ENCODE assay signal across 21 mouse cellular contexts in genomic region chr1:175523572-175523971, GRCm38 (mm10). TPM values are rescaled to one million over a fixed set of nuclear protein-coding genes. Genes with fewer than 3 reads are reported as not detected.
"Had no signal": no experiment of that assay in that cellular context is flagged by ENCODE, and none has a peak within 500 bp of the region (broad histone marks: within the 10 kb centered on the region; RNA-seq: fewer than 3 reads in every experiment).

No protein-coding gene starts in this region.

- H3K9me3 ChIP-seq: liver, embryonic 13.5 days; liver, embryonic 15.5 days; lung, embryonic 15.5 days; megakaryocyte, embryonic 14.5 days; midbrain, embryonic 13.5 days; midbrain, embryonic 15.5 days; neural tube, embryonic 12.5 days had no signal

- DNase-seq: liver, embryonic 13.5 days; liver, postnatal 0 days; lung, adult 2 months; lung, postnatal 10 days; right cerebral cortex, postnatal 14 days; right cerebral cortex, postnatal 4 days; spleen, adult 18-20 months; thymus, adult 18-20 months; thymus, postnatal 25 days; thymus, postnatal 4 days had no signal

- H3K4me2 ChIP-seq: liver, embryonic 13.5 days; liver, embryonic 15.5 days; lung, embryonic 15.5 days; midbrain, embryonic 11.5 days; midbrain, embryonic 13.5 days; midbrain, embryonic 15.5 days; neural tube, embryonic 12.5 days had no signal

- ATAC-seq: liver, postnatal 0 days; midbrain, embryonic 13.5 days; midbrain, embryonic 15.5 days had no signal

- H3K4me1 ChIP-seq: liver, embryonic 13.5 days; liver, embryonic 15.5 days; lung, embryonic 15.5 days; megakaryocyte, embryonic 14.5 days; midbrain, embryonic 13.5 days; midbrain, embryonic 15.5 days; neural tube, embryonic 12.5 days had no signal

- H3K4me3 ChIP-seq: liver, embryonic 13.5 days; liver, embryonic 15.5 days; lung, embryonic 15.5 days; megakaryocyte, embryonic 14.5 days; midbrain, embryonic 13.5 days; midbrain, embryonic 15.5 days; neural tube, embryonic 12.5 days had no signal

- H3K9ac ChIP-seq: liver, embryonic 13.5 days; liver, embryonic 15.5 days; liver, postnatal 0 days; lung, embryonic 15.5 days; midbrain, embryonic 13.5 days; midbrain, embryonic 15.5 days; neural tube, embryonic 12.5 days had no signal

- H3K27me3 ChIP-seq: liver, embryonic 13.5 days; liver, embryonic 15.5 days; lung, embryonic 15.5 days; megakaryocyte, embryonic 14.5 days; midbrain, embryonic 13.5 days; midbrain, embryonic 15.5 days; neural tube, embryonic 12.5 days had no signal

- H3K27ac ChIP-seq: liver, embryonic 13.5 days; liver, embryonic 15.5 days; lung, embryonic 15.5 days; macrophage; midbrain, embryonic 13.5 days; midbrain, embryonic 15.5 days; neural tube, embryonic 12.5 days had no signal

- H3K36me3 ChIP-seq: liver, embryonic 13.5 days; liver, embryonic 15.5 days; lung, embryonic 15.5 days; midbrain, embryonic 13.5 days; midbrain, embryonic 15.5 days; neural tube, embryonic 12.5 days had no signal

RNA-seq across cellular contexts. Expression of gene Rgs7, which starts 31.3 kb away (rescaled TPM):
- total RNA-seq: megakaryocyte progenitor cell, adult 5-6 weeks; monocyte, adult 5-6 weeks; neutrophil, adult 5-6 weeks had no signal
- polyA plus RNA-seq: liver, embryonic 15.5 days; liver, postnatal 0 days; macrophage had no signal
